Mouse (Mus musculus): ENCODE results near the gene Fam196a.

Gene Fam196a

DNA sequence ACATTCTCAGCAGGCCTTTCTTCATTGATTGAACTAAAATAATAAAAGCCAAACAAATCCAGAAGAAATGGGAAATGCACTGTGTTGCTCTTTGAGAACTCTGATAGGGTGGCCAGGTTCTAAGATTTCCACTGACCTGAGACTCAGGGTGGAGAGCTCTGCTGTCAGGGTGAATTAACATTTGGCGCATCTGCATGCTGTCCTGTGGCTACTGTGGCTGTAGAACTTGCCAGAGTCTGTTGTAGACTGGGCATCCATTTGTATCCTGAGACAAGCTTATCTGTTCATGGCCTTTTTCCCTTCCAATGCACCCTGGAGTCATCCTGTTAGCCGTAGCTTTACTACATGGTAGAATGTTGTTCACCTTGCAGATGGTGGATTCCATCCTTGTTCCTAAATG is 98.2 kb downstream of the Fam196a start:
- in situ Hi-C loops (cut with MboI, MseI) = no loop called here
